Mouse (Mus musculus) frontal cortex, adult 2 months (tissue): Measurements from ENCODE around the gene Sec11a. TPM values are rescaled to one million over a fixed set of nuclear protein-coding genes. Genes with fewer than 3 reads are reported as not detected.
"Not testable (repeated sequence)": the region's sequence is repeated elsewhere in the genome, so short reads cannot be mapped to it uniquely, and the experiment has no call there.

Source experiments
- DNase-seq, 2 experiments: peaks; one replicate each; pipeline ENCODE4 v3.0.0; 2022; ENCODE audit warnings: low spot score in 1 of 2; ENCODE audit errors: extremely low spot score in 1 of 2
- polyA plus RNA-seq: library from polyadenylated mRNA; depleted of rRNA; stranded (reverse); fragments of >200 nt; gene quantifications from 2 replicates; pipeline ENCODE4 v1.2.3, GENCODE M21; 2012

Sec11a gene
- polyA plus RNA-seq, 1 experiment, result 59.8 TPM

- DNase-seq, result no peak
Measured at GRCm38 (mm10) chr7:80959003-80959402, 11.4 kb upstream of the Sec11a start.

GRCm38 (mm10) chr7:80956891-80957290 is 9.3 kb upstream of the Sec11a start:
- DNase-seq, result no peak

GRCm38 (mm10) chr7:80954251-80954650 is 6.7 kb upstream of the Sec11a start:
- no peak for DNase-seq

DNA sequence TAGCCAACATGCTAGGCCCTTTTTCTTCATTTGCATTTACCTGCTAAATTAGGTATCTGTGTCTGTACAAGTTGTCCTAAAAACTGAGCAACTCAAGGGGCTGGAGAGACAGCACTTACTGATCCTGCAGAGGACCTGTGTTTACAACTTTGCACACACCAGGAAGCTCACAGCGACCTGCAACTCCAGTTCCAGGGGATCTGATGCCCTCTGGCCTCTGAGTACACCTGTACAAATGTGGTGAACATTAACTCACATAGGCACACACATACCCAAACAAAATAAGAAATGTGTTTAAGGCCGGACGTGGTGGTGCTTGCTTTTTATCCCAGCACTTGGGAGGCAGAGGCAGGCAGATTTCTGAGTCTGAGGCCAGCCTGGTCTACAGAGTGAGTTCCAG is 4.6 kb upstream of the Sec11a start:
- DNase-seq, result no peak

DNA sequence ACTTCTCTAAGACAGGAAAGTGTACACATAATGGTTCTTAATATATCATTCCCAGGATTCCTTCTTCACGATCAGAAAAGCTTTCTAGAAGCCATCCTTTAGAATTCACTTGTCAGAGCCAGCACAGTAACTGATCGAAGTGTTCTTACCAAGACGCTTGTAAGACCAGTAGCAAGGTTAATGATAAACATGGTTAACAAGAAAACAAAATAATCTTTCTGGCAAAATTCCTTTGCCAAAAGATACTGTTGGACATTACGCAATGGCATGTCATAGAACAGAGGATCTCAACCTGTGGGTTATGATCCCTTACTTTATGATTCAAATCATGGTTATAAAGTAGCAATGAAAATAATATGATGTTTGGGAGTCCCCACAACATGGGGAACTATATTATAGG is 3.9 kb upstream of the Sec11a start:
- no peak for DNase-seq

GRCm38 (mm10) chr7:80939808-80940207 is 7.8 kb downstream of the Sec11a start:
- no peak for DNase-seq

DNA sequence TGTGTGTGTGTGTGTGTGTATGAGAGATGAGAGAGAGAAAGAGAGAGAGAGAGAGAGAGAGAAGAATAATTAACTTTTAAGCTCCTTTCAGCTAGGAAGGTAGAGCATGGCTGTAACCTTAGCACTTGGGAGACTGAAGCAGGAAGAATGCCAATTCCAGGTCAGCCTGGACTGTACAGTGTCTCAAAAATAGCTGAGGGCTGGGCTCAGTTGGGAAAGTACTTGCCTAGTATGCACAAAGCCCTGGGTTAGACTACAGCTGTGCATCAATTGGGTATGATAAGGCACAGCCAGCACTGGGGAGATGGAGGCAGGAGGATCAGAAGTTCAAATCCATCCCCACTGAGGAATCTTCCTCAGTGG is 10.3 kb downstream of the Sec11a start:
- DNase-seq, result not testable (repeated sequence)

- DNase-seq, result not testable (repeated sequence)
Measured at GRCm38 (mm10) chr7:80936617-80937303, 10.8 kb downstream of the Sec11a start.

DNA sequence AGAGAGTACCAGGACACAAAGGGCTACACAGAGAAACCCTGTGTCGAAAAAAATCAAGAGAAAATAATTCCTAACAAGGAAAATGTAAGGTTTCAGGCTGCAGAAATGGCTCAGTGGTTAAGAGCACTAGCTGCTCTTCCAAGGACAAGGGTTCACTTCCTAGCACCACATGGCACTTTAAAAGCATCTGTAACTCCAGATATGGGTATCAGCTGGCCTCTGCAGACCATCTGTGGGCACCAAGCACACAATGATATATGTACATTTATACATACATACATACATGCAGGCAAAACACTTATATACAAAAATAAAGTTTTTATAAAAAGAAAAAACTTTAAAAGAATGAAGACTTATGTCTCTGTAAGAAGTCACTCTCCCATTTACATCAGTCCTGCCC is 11.7 kb downstream of the Sec11a start:
- no peak for DNase-seq

DNA sequence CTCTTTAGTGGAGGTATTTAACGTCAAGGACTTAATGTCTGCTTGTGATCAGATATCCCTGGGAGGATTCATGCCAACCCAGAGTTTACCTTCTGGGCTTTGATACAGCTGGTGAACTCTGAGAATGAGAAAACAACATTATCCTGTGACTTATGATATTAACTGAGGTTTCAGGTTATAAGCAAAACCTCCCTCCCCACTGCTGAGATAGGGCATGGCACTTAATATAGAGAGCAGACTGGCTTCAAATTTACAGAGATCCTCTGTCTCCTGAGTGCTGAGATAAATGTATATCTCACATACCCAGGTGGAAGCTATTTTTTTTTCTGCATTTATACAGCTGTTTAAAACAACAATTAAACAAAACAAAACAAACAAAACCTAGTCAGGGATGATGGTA is 14.8 kb downstream of the Sec11a start:
- no peak for DNase-seq

DNA sequence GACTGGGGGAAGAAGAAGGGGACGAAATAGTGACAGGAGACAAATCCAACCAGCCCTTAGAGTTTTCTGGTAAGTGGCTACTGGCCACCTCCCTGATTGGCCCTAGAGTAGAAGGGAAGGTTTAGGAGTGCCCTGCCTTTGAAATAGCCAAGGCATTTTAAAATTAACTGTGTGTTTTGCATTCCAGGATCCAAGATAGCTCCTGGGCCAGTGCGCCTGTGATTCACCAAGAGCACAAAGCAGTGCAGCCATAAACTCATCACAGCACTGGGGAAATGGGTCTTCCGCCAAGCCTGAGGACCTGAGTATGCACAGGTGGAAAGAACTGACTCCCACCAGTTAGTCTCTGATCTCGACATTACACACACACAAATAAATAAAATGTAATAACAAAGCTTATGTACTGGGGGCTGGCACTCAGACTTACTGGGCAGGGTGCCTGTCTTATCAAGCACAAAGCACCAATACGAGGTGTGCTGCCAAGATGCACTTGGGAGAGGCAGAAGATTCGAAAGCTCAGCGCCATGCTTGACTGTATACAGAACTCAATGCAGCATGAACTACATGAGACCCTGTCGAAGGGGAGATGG is 15.9 kb downstream of the Sec11a start:
- peak in 1 of 2 experiments; percentile 30 for DNase-seq

DNA sequence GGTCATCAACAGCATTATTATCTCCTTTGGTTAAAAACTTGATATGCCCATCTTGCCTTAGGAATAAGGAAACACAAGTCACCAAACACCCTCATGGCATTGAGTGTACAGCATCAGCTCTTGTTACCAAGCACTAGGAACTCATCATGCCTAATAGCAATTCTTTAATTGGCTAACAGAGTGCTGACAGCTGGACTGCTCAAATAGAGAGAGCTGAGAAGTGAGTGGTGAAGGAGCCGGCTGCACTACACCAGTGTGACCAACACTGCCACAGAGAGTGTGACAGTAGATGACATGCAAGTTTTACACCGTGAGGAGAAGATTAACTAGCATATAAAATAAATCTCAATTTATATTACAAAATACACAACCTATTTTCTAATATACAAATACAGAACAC is 24.4 kb downstream of the Sec11a start:
- no peak for DNase-seq

DNA sequence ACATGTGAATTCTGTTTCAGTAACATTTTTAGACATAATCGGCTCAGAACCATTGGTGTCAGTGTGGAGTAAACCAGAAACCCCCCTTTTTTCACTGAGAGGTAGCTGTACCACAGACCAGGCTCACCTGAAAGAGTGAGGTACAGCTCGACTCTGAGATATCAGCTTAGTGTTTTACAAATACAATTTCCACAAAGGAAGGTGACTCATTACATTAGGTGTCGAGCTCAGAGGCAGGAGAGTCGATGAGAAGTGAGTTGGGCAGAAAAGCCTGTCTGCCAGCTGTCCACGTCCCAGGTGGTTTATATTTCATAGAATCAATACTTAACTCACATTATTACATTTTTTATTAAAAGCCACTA is 28.0 kb downstream of the Sec11a start:
- DNase-seq, result no peak

GRCm38 (mm10) chr7:80918982-80919646 is 28.5 kb downstream of the Sec11a start:
- no peak for DNase-seq

- DNase-seq, result no peak
Measured at GRCm38 (mm10) chr7:80917916-80918465, 29.6 kb downstream of the Sec11a start.

- DNase-seq, result no peak
Measured at GRCm38 (mm10) chr7:80912496-80912895, 35.1 kb downstream of the Sec11a start.

- DNase-seq, result no peak
Measured at GRCm38 (mm10) chr7:80911053-80911452, 36.5 kb downstream of the Sec11a start.

DNA sequence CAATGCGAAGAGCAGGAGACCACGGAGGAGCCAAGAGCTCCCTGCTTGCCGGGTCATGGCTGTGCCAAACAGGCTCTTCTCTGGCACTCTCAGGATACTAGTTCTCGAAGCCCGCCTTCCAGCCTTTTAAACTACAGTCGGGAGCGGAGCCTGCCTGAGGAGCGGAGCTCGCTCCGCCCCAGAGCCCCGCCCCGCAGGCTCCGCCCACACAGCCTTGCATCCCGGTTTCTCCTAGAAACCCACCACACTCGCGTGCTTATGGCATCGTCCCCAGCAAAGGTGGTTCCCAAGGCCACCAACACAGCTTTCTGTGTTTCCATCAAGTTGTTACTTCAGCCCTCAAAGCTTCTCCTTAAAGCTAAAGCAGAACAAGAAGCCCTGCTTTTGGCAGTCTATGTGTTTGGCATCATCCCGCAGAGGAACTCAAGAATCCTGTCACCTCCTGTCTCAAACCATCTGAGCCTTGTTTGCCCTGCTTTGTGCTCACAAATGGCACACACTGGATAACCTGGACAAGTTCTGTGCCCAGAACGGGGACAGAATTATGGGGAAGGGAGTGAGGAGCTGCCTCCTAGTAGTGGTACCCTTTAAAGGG is 42.6 kb downstream of the Sec11a start, which contains the start of gene Nmb:
Nmb (minus strand) TSS at position 156 of the 595 bp plus-strand sequence.
- DNase-seq, result peak in 1 of 2 experiments; percentile 62

GRCm38 (mm10) chr7:80903625-80904422 is 43.8 kb downstream of the Sec11a start:
- no peak for DNase-seq

- no peak for DNase-seq
Measured at GRCm38 (mm10) chr7:80901541-80902274, 45.9 kb downstream of the Sec11a start.
